Mouse (Mus musculus) gastrocnemius, postnatal 25 days (tissue): ENCODE results near the gene Ruvbl2. TPM values are rescaled to one million over a fixed set of nuclear protein-coding genes. Genes with fewer than 3 reads are reported as not detected.
"Not testable (repeated sequence)": the region's sequence is repeated elsewhere in the genome, so short reads cannot be mapped to it uniquely, and the experiment has no call there.

Source experiments
- DNase-seq: peaks from one replicate; pipeline ENCODE4 v3.0.0; 2022
- microRNA-seq, 2 experiments: library from miRNA; unstranded; fragments of <30 nt; microRNA quantifications; one replicate each; pipeline ENCODE4 v1.2.0; 2021; ENCODE audit warnings: borderline replicate concordance in 2 of 2
- total RNA-seq, 2 experiments: library from RNA; stranded (reverse); gene quantifications; 1 replicate in 1 of 2; 2 replicates in 1 of 2; pipeline ENCODE4 v1.2.3; 2021

Gene Ruvbl2
- total RNA-seq, 2 experiments from 2014 or later, result 23.3 to 23.8 TPM

GRCm38 (mm10) chr7:45396787-45397186 lies 41.1 kb downstream of the Ruvbl2 start:
- no peak for DNase-seq

- not testable (repeated sequence) for DNase-seq
These were observed 41.5 kb downstream of the Ruvbl2 start for GRCm38 (mm10) chr7:45396337-45396775.

- peak; percentile 100 for DNase-seq
These were observed 42.1 kb downstream of the Ruvbl2 start, which contains the start of gene Snrnp70 for GRCm38 (mm10) chr7:45395578-45396336. Gene Snrnp70, minus strand, starts transcription at chr7:45395742.

DNA sequence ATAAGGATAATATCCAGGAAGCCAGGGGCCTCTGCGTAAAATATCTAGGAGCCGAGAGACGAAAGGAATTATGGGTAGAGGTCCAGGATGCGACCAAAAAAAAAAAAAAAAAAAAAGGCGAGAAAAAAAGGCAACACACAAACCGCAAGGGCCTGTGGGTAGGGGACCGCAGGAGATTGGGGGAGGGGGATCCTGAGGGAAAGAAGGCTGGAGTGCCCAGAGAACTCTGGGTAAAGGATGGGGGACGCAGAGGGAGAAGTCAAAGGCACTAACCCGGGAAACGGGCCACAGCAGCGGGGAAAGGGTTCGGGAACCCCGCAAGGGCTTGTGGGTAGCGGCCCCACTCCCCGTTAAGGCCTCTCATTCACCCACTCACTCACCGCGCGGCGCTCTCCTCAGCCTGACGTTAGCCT lies 42.8 kb downstream of the Ruvbl2 start:
- no peak for DNase-seq

DNA sequence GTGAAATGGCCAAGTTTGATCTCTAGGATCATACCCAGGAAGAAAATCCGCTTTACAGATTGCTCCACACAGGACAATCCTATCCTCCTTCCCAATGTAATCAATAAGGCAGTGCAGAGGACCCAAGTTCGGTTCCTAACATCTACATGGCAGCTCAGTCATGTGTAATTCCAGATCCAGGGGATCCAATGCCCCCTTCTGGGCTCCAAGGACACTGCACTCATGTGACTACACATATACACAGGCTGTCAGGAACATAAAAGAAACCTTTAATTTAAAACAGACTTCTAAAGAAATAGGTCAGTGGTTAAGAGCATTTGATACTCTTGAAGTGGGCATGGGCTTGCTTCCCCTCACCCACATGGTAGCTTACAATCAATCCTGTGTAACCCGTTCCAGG lies 51.8 kb downstream of the Ruvbl2 start:
- DNase-seq, result no peak

DNA sequence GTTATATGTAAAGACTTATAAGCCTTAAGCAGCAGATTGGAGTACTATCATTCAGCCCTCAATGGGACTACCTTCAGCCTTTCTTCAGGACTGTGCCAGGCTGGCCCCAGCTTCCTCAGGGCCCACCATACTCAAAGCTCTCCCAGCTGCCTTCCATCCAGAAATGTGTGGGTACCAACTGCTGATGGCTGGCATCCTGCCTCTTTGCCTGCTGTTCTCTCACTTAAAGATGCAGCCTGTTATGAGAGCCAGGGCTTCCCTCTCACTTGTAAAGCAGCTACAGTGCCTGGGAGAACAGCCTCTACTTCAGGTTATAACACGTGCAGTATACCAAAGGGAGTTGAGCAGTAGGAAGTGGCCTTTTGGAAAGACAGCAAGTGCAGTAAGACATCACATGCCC lies 61.8 kb downstream of the Ruvbl2 start:
- no peak for DNase-seq

DNA sequence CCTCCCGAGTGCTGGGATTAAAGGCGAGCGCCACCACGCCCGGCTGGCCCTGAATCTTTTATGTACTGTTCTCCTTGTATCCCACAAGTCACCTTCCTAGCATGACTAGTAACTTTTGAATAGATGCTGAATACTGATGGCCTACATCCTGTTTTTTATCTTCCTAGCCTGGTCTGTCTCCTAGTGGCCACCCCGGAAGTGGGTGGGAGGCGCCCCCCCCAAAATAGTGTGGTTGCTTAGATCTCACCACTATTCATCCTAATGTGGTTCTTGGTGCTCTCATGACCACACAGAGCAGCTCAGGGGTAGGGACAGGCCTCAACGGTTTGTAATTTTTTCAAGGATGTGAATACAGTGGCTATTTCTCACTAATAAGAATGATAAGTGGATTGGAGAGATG lies 63.3 kb downstream of the Ruvbl2 start:
- DNase-seq, result no peak

- DNase-seq, result no peak
These were observed 65.5 kb downstream of the Ruvbl2 start for GRCm38 (mm10) chr7:45372371-45372770.

Small RNAs within 50 kb of the gene (microRNA-seq; reads per million reads assigned to microRNA genes)
- gene Gm22133, result 0 to 0.26 reads per million in 2 experiments

Other genes with a start within 250 kb of the Ruvbl2 start
- under 1 TPM; 0.19 to 0.23 TPM for gene Ccdc155, start 233.2 kb downstream of the Ruvbl2 start, total RNA-seq
- not detected for gene Dkkl1, start 225.9 kb downstream of the Ruvbl2 start, total RNA-seq
- gene Tead2, start 222.3 kb downstream of the Ruvbl2 start, total RNA-seq, result 1 to 10 TPM; 2.5 to 2.8 TPM
- 1 to 10 TPM; 1.3 to 2.0 TPM for gene Cd37, start 199.0 kb downstream of the Ruvbl2 start, total RNA-seq
- gene Slc6a16, start 197.0 kb downstream of the Ruvbl2 start, total RNA-seq, result not detected
- gene Slc6a21, start 160.6 kb downstream of the Ruvbl2 start, total RNA-seq, result not detected
- 10 to 100 TPM; 17.0 to 18.3 TPM for gene Trpm4, start 104.3 kb downstream of the Ruvbl2 start, total RNA-seq
- gene Hrc, start 102.8 kb downstream of the Ruvbl2 start, total RNA-seq, result 100 to 1,000 TPM; 812 to 910 TPM
- under 1 TPM; 0.18 to 0.38 TPM for gene Ppfia3, start 71.1 kb downstream of the Ruvbl2 start, total RNA-seq
- gene Lin7b, start 67.5 kb downstream of the Ruvbl2 start, total RNA-seq, result under 1 TPM in 1 of 2 experiments, not detected in 1; 0.67 TPM
- 10 to 100 TPM; 76.1 to 78.0 TPM for gene Snrnp70, start 42.4 kb downstream of the Ruvbl2 start, total RNA-seq
- 100 to 1,000 TPM in 1 of 2 experiments, 10 to 100 TPM in 1; 73.7 to 107 TPM for gene Kcna7, start 32.4 kb downstream of the Ruvbl2 start, total RNA-seq
- gene Ntf5, start 24.4 kb downstream of the Ruvbl2 start, total RNA-seq, result 1 to 10 TPM; 3.9 to 6.6 TPM
- 1 to 10 TPM in 1 of 2 experiments, not detected in 1; 1.6 TPM for gene Lhb, start 17.3 kb downstream of the Ruvbl2 start, total RNA-seq
- 100 to 1,000 TPM; 243 to 327 TPM for gene Gys1, start 3.3 kb downstream of the Ruvbl2 start, total RNA-seq
- gene Ftl1, start 21.8 kb upstream of the Ruvbl2 start, total RNA-seq, result 100 to 1,000 TPM; 125 to 149 TPM
- 10 to 100 TPM; 15.6 to 16.9 TPM for gene Bax, start 28.8 kb upstream of the Ruvbl2 start, total RNA-seq
- not detected for gene Tulp2, start 43.8 kb upstream of the Ruvbl2 start, total RNA-seq
- 1 to 10 TPM; 4.3 to 10.0 TPM for gene Gm45808, start 48.7 kb upstream of the Ruvbl2 start, total RNA-seq
- gene Dhdh, start 50.7 kb upstream of the Ruvbl2 start, total RNA-seq, result 10 to 100 TPM; 12.3 to 12.6 TPM
- gene Nucb1, start 72.3 kb upstream of the Ruvbl2 start, total RNA-seq, result 10 to 100 TPM; 60.8 to 73.2 TPM
- gene Ppp1r15a, start 88.2 kb upstream of the Ruvbl2 start, total RNA-seq, result 10 to 100 TPM; 13.8 to 19.2 TPM
- gene Plekha4, start 88.2 kb upstream of the Ruvbl2 start, total RNA-seq, result 1 to 10 TPM; 7.5 to 8.5 TPM
- gene Hsd17b14, start 116.8 kb upstream of the Ruvbl2 start, total RNA-seq, result 1 to 10 TPM in 1 of 2 experiments, under 1 TPM in 1; 0.99 to 1.2 TPM
- gene Bcat2, start 132.1 kb upstream of the Ruvbl2 start, total RNA-seq, result 10 to 100 TPM; 56.3 to 63.9 TPM
- not detected for gene Fgf21, start 177.4 kb upstream of the Ruvbl2 start, total RNA-seq
- not detected for gene Fut1, start 179.2 kb upstream of the Ruvbl2 start, total RNA-seq
- not detected for gene Izumo1, start 183.7 kb upstream of the Ruvbl2 start, total RNA-seq
- 1 to 10 TPM; 6.1 to 8.5 TPM for gene Rasip1, start 189.4 kb upstream of the Ruvbl2 start, total RNA-seq
- 10 to 100 TPM; 39.0 to 46.1 TPM for gene Mamstr, start 201.9 kb upstream of the Ruvbl2 start, total RNA-seq
- gene Fut2, start 228.3 kb upstream of the Ruvbl2 start, total RNA-seq, result under 1 TPM; 0.19 to 0.61 TPM
- gene Ntn5, start 245.9 kb upstream of the Ruvbl2 start, total RNA-seq, result under 1 TPM; 0.38 to 0.75 TPM